Mouse (Mus musculus) embryonic facial prominence, embryonic 14.5 days (tissue): Measurements from ENCODE around the gene Lamtor1. TPM values are rescaled to one million over a fixed set of nuclear protein-coding genes. Genes with fewer than 3 reads are reported as not detected.

Experiments
- ATAC-seq: fragments of 200-750 bp; cut with Nextera tagmentation; 2 replicates; pipeline ENCODE4 v1.8.0; 2017; ENCODE audit warnings: low read depth, moderate number of reproducible peaks, moderate TSS enrichment
- DNase-seq: peaks from one replicate; pipeline ENCODE4 v3.0.0-alpha.2; 2015; ENCODE audit warnings: low spot score
- H3K27ac ChIP-seq: fragments of 300-500 bp; sonication (generic); replicated peaks from 2 replicates; pipeline ENCODE4 v1.5.1; 2014; ENCODE audit warnings: low read depth, mild to moderate bottlenecking, low read length, moderate library complexity
- H3K27me3 ChIP-seq: fragments of 300-500 bp; sonication (generic); replicated peaks from 2 replicates; pipeline ENCODE4 v1.6.1; 2014; ENCODE audit warnings: low read length; ENCODE audit not compliant: control insufficient read depth, insufficient read depth
- H3K36me3 ChIP-seq: fragments of 300-500 bp; sonication (generic); 2 replicates; pipeline ENCODE4 v1.6.1; 2014; ENCODE audit warnings: low read length, mixed read lengths; ENCODE audit not compliant: control insufficient read depth, insufficient read depth
- H3K4me1 ChIP-seq: fragments of 300-500 bp; sonication (generic); 2 replicates; pipeline ENCODE4 v1.6.1; 2014; ENCODE audit warnings: antibody characterized with exemption, low read length; ENCODE audit not compliant: control insufficient read depth, insufficient read depth
- H3K4me2 ChIP-seq: fragments of 300-500 bp; sonication (generic); 2 replicates; pipeline ENCODE4 v1.6.1; 2014; ENCODE audit warnings: low read depth, mild to moderate bottlenecking, low read length, moderate library complexity, mixed read lengths
- H3K4me3 ChIP-seq: fragments of 300-500 bp; sonication (generic); 2 replicates; pipeline ENCODE4 v1.5.1; 2014; ENCODE audit warnings: low read depth, mild to moderate bottlenecking, low read length
- H3K9ac ChIP-seq: fragments of 300-500 bp; sonication (generic); 2 replicates; pipeline ENCODE4 v1.6.1; 2014; ENCODE audit warnings: low read depth, mild to moderate bottlenecking, low read length, moderate library complexity, mixed read lengths
- H3K9me3 ChIP-seq: fragments of 300-500 bp; sonication (generic); 2 replicates; pipeline ENCODE4 v1.6.1; 2016; ENCODE audit warnings: low read length; ENCODE audit not compliant: control insufficient read depth
- WGBS: fragments of 180-500 bp; shearing (Covaris S2); extraction: QIAGEN DNeasy Blood & Tissue Kit; methylation state at CpG from one replicate; pipeline ENCODE4 v1.1.7; 2014; 5-methylcytosine and 5-hydroxymethylcytosine counted together
- polyA plus RNA-seq: library from polyadenylated mRNA; unstranded; fragments of >200 nt; fragmentation: Nextera tagmentation; extraction: Ambion mirVana; gene quantifications from 2 replicates; pipeline ENCODE4 v1.2.1, GENCODE M21; 2014

Lamtor1 gene
- polyA plus RNA-seq, 1 experiment from 2014 or later: 147 TPM

GRCm38 (mm10) chr7:101868241-101869162 is 37.2 kb upstream of the Lamtor1 start:
- Histone ChIP-seq H3K27me3 (no peaks in the 10 kb centered on the region), H3K27ac (no peak overlapping the region), H3K9me3 (no peaks in the 10 kb centered on the region), H3K4me1 (no peaks in the 10 kb centered on the region), H3K9ac (no peak overlapping the region), H3K36me3 (no peaks in the 10 kb centered on the region), H3K4me2 (no peak overlapping the region), H3K4me3 (no peak overlapping the region)
- 67% methylated on average over 13 of the region's 13 CpGs for WGBS
- no peak for ATAC-seq
- DNase-seq: peak; percentile 13

- H3K4me2 ChIP-seq: no peak overlapping the region
- no peak overlapping the region for H3K9ac ChIP-seq
- no peaks in the 10 kb centered on the region for H3K4me1 ChIP-seq
- no peaks in the 10 kb centered on the region for H3K27me3 ChIP-seq
- DNase-seq: no peak
- WGBS: 61% methylated on average over 7 of the region's 7 CpGs
- no peak overlapping the region for H3K27ac ChIP-seq
- ATAC-seq: no peak
- H3K4me3 ChIP-seq: no peak overlapping the region
- no peaks in the 10 kb centered on the region for H3K36me3 ChIP-seq
- H3K9me3 ChIP-seq: no peaks in the 10 kb centered on the region
Observed at GRCm38 (mm10) chr7:101869163-101869500, 36.6 kb upstream of the Lamtor1 start.

DNA sequence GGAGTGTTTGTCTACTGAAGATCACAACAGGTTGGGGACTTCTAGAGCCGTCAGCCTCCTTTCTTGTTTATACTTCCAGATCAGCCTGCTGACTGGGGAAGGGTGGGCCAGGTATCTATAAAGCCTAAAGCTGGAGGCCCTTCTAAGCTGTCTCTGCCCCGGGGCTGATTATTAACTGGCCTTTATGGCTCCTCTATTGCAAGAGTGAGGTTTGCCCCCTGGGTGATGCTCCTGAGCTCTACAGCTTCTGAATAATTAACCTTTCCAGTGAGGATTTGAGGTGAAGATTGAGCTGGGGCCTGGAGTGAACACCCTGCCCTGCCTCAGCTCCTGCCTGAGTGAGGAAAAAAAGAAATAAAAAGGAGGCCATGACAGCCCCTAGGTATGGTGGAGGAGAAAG is 35.1 kb upstream of the Lamtor1 start, which contains the start of gene Folr1:
Gene Folr1 (minus strand): TSS at position 160 of the 400 bp plus-strand sequence.
- DNase-seq: no peak
- Histone ChIP-seq H3K4me2 (no peak within 1 kb of the TSS), H3K4me1 (no peaks in the 10 kb centered on the region), H3K36me3 (no peaks in the 10 kb centered on the region), H3K9ac (no peak within 1 kb of the TSS), H3K4me3 (no peak within 1 kb of the TSS), H3K27ac (no peak within 1 kb of the TSS), H3K9me3 (no peaks in the 10 kb centered on the region), H3K27me3 (no peaks in the 10 kb centered on the region)
- ATAC-seq: no peak
- whole genome bisulfite sequencing: 83% methylated on average over 2 of the region's 2 CpGs

DNA sequence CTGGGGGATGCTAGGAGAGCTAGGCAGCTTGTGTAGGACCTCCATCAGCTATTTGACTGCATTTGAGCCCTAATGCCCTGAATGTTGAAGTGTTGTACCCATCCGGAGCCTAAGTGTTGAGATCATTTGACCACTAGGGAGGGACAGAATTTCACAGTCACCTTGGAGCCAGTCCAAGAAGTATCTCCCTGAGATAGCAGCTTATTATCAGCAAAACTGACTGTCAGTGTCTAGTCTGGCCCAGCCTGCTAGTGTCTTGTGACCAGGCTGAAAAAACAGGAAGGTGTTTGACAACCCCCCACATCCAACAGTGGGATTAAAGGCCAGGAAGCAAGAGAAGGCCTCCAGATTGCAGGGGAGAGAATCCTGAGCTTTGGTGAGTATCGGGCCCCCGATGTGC is 34.4 kb upstream of the Lamtor1 start:
- H3K27me3 ChIP-seq: no peaks in the 10 kb centered on the region
- H3K9ac ChIP-seq: no peak overlapping the region
- H3K9me3 ChIP-seq: no peaks in the 10 kb centered on the region
- no peak overlapping the region for H3K27ac ChIP-seq
- WGBS: 84% methylated on average over 3 of the region's 3 CpGs
- H3K4me3 ChIP-seq: no peak overlapping the region
- no peak overlapping the region for H3K4me2 ChIP-seq
- no peak for DNase-seq
- ATAC-seq: no peak
- no peaks in the 10 kb centered on the region for H3K36me3 ChIP-seq
- H3K4me1 ChIP-seq: no peaks in the 10 kb centered on the region

GRCm38 (mm10) chr7:101875978-101876377 is 29.7 kb upstream of the Lamtor1 start:
- H3K27ac ChIP-seq: no peak overlapping the region
- WGBS: 88% methylated on average over 1 of the region's 1 CpGs
- H3K27me3 ChIP-seq: no peaks in the 10 kb centered on the region
- H3K9me3 ChIP-seq: no peaks in the 10 kb centered on the region
- H3K36me3 ChIP-seq: no peaks in the 10 kb centered on the region
- no peak for DNase-seq
- no peak for ATAC-seq
- no peak overlapping the region for H3K4me3 ChIP-seq
- no peak overlapping the region for H3K4me2 ChIP-seq
- no peak overlapping the region for H3K9ac ChIP-seq
- no peaks in the 10 kb centered on the region for H3K4me1 ChIP-seq

DNA sequence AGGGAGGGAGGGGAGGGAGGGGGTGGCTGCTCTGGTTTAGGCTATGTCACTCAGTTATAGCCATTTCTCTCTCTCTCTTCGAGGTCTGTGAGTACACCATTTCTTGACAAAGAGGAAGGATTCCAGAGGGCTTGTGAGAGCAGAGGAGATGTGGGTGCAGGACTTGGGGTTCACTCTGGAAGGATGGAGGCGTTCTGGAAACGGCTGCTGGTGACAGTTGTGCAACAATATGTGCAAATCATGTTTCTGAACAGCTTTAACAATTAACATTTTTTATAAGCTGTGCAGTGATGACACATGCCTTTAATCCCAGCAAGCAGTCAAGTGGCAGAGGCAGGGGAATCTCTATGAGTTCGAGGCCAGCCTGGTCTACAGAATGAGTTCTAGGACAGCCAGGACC is 24.8 kb upstream of the Lamtor1 start:
- Histone ChIP-seq H3K4me2 (no peak overlapping the region), H3K27ac (no peak overlapping the region), H3K36me3 (no peaks in the 10 kb centered on the region), H3K9me3 (no peaks in the 10 kb centered on the region), H3K4me1 (no peaks in the 10 kb centered on the region), H3K9ac (no peak overlapping the region), H3K4me3 (no peak overlapping the region), H3K27me3 (no peaks in the 10 kb centered on the region)
- DNase-seq: no peak
- WGBS: 71% methylated on average over 4 of the region's 4 CpGs
- no peak for ATAC-seq

- ATAC-seq (no peak), DNase-seq (no peak)
- Histone ChIP-seq H3K4me2 (no peak overlapping the region), H3K9ac (no peak overlapping the region), H3K36me3 (no peaks in the 10 kb centered on the region), H3K4me3 (no peak overlapping the region), H3K27me3 (no peaks in the 10 kb centered on the region), H3K9me3 (no peaks in the 10 kb centered on the region), H3K27ac (no peak overlapping the region), H3K4me1 (no peaks in the 10 kb centered on the region)
- 66% methylated on average over 9 of the region's 9 CpGs for WGBS
Observed at GRCm38 (mm10) chr7:101882413-101883154, 23.1 kb upstream of the Lamtor1 start.

DNA sequence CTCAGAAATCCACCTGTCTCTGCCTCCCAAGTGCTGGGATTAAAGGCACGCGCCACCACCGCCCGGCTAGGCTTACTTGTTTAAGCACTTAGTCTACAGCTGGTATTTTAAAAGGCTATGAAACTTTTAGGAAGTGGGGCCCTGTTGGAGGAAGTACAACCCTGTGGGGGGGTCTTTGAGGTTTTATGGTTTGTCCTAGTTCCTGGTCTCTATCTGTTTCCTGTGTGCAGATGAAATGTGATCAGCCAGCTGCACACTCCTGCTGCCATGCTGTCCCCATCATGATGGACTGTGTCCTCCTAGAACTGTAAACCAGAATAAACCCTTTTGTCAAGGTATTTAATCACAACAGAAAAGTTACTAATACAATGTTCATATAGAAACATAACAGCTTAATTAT is 21.5 kb upstream of the Lamtor1 start:
- ATAC-seq: no peak
- H3K4me1 ChIP-seq: no peaks in the 10 kb centered on the region
- no peak overlapping the region for H3K4me3 ChIP-seq
- H3K4me2 ChIP-seq: no peak overlapping the region
- no peaks in the 10 kb centered on the region; the same call in 1 of the 2 replicates for H3K27me3 ChIP-seq
- H3K9me3 ChIP-seq: no peaks in the 10 kb centered on the region
- no peaks in the 10 kb centered on the region for H3K36me3 ChIP-seq
- no peak overlapping the region for H3K27ac ChIP-seq
- H3K9ac ChIP-seq: no peak overlapping the region
- 86% methylated on average over 4 of the region's 4 CpGs for WGBS
- DNase-seq: no peak
